8 mouse cellular contexts compared by ENCODE assay signal in genomic region chr6:90495282-90495912, GRCm38 (mm10). TPM values are rescaled to one million over a fixed set of nuclear protein-coding genes. Genes with fewer than 3 reads are reported as not detected.
A peak's percentile ranks its signal among the peaks of the same experiment; 100 is the strongest.
DNase-seq lines count a peak whose midpoint lies in the region; ATAC-seq lines count a peak whose summit lies in the region.

No protein-coding gene starts in this region.

- peak; percentile 37 to 52 for DNase-seq in frontal cortex, postnatal 10 days (ENCODE audit: low spot score in 2 of 2)
- no peak for DNase-seq in frontal cortex, adult 2 months (ENCODE audit: extremely low spot score in 1 of 2, low spot score in 1 of 2)
- peak; percentile 16 for DNase-seq in retina, postnatal 1 day
- no peak for DNase-seq in retina, embryonic 14.5 days (ENCODE audit: low spot score)
- DNase-seq in hindbrain, embryonic 14.5 days (ENCODE audit: low spot score), result peak; percentile 28
- DNase-seq in kidney, postnatal 36 days, result no peak
- DNase-seq in kidney, postnatal 14 days, result no peak

- no peaks in the 10 kb centered on the region for H3K27me3 ChIP-seq in hindbrain, embryonic 14.5 days (ENCODE audit: control insufficient read depth, insufficient read depth, low read length)
- H3K27me3 ChIP-seq in stomach, embryonic 16.5 days (ENCODE audit: control insufficient read depth, insufficient read depth, low read length), result no peaks in the 10 kb centered on the region

- H3K4me1 ChIP-seq in hindbrain, embryonic 14.5 days (replicated peaks; ENCODE audit: control insufficient read depth, insufficient read depth, low read length), result peaks cover 10% of the 10 kb centered on the region
- H3K4me1 ChIP-seq in stomach, embryonic 16.5 days (ENCODE audit: control insufficient read depth, insufficient read depth, low read length), result no peaks in the 10 kb centered on the region

- peak overlapping the region; percentile 43 for H3K27ac ChIP-seq in hindbrain, embryonic 14.5 days
- no peak overlapping the region for H3K27ac ChIP-seq in stomach, embryonic 16.5 days (ENCODE audit: low read length)

- H3K4me2 ChIP-seq in hindbrain, embryonic 14.5 days (replicated peaks), result no peak overlapping the region
- no peak overlapping the region for H3K4me2 ChIP-seq in stomach, embryonic 16.5 days (ENCODE audit: low read depth, low read length)

- H3K9ac ChIP-seq in hindbrain, embryonic 14.5 days, result no peak overlapping the region
- H3K9ac ChIP-seq in stomach, embryonic 16.5 days (ENCODE audit: low read length), result no peak overlapping the region

- no peaks in the 10 kb centered on the region for H3K36me3 ChIP-seq in hindbrain, embryonic 14.5 days (replicated peaks; ENCODE audit: control insufficient read depth, insufficient read depth)
- H3K36me3 ChIP-seq in stomach, embryonic 16.5 days (ENCODE audit: control insufficient read depth, insufficient read depth, low read length), result no peaks in the 10 kb centered on the region

- 53% methylated on average over 7 of the region's 7 CpGs for WGBS in hindbrain, embryonic 14.5 days
- 60% methylated on average over 6 of the region's 7 CpGs for WGBS in stomach, embryonic 16.5 days

- ATAC-seq in hindbrain, embryonic 14.5 days (ENCODE audit: low FRiP score), result peak; percentile 90
- ATAC-seq in stomach, embryonic 16.5 days (ENCODE audit: insufficient read depth, low FRiP score), result 0 out of 2 replicates have a peak, but pooled peaks have one; percentile 10

- no peaks in the 10 kb centered on the region for H3K9me3 ChIP-seq in hindbrain, embryonic 14.5 days (ENCODE audit: control insufficient read depth, low read length)
- no peaks in the 10 kb centered on the region for H3K9me3 ChIP-seq in stomach, embryonic 16.5 days (replicated peaks; ENCODE audit: control insufficient read depth, low read length)

- H3K4me3 ChIP-seq in hindbrain, embryonic 14.5 days (replicated peaks; ENCODE audit: low read length), result no peak overlapping the region
- H3K4me3 ChIP-seq in stomach, embryonic 16.5 days (replicated peaks; ENCODE audit: low read length), result no peak overlapping the region

RNA-seq across cellular contexts. Expression of gene Aldh1l1, which starts 9.2 kb away (rescaled TPM):
- 51.6 and 55.0 TPM in 2 replicates for polyA plus RNA-seq in frontal cortex, adult 2 months (2012; rRNA removed)
- polyA plus RNA-seq in hindbrain, embryonic 14.5 days (2014; fragmentation: Nextera tagmentation; extraction: Ambion mirVana), result 47.0 and 53.8 TPM in 2 replicates
- 13.1 and 14.9 TPM in 2 replicates for polyA plus RNA-seq in stomach, embryonic 16.5 days (2015; fragmentation: Nextera tagmentation; extraction: Ambion mirVana)

RNA-seq across cellular contexts. Expression of gene Klf15, which starts 33.0 kb away (rescaled TPM):
- polyA plus RNA-seq in frontal cortex, adult 2 months (2012; rRNA removed), result 27.2 and 28.4 TPM in 2 replicates
- polyA plus RNA-seq in hindbrain, embryonic 14.5 days (2014; fragmentation: Nextera tagmentation; extraction: Ambion mirVana), result 15.7 and 16.2 TPM in 2 replicates
- polyA plus RNA-seq in stomach, embryonic 16.5 days (2015; fragmentation: Nextera tagmentation; extraction: Ambion mirVana), result 8.8 and 10.2 TPM in 2 replicates

Comparison
In these comparisons a context has a peak if more than half of its experiments do, and no peak if none do; other contexts are left out.
1. DNase-seq: peak in frontal cortex, postnatal 10 days (2 of 2), retina, postnatal 1 day (single experiment) and hindbrain, embryonic 14.5 days (single experiment); none in frontal cortex, adult 2 months (0 of 2), retina, embryonic 14.5 days (single experiment), kidney, postnatal 36 days (0 of 2) and kidney, postnatal 14 days (single experiment).